In the genomic region with DNA sequence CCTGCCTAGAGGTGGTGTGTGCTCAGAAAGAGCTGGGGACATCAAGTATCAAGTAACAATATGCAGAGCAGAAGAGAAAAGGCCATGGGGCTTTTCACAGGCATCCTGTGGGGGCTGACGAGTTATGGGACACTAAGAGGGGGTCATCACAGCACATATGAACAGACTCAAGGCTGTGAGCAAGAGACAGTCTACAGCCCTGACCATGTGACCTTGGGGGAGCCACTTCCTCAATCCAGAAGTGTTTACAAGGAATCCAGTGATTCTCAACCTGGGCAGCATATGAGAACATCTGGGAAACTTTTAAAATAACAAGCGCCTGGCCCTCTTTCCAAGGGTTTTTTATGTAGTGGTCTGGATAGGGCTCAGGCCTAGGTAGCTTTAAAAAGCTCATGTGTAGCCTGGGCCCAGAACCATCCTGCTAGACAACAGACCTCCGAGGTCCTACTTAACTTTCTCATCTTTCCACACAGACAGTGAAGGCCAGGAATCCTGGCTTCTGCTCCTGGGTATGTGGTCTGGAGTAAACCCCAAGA, we compare ENCODE assay signal across 10 mouse cellular contexts.
DNase-seq lines count a peak whose midpoint lies in the region; ATAC-seq and TF ChIP-seq lines count a peak whose summit lies in the region.
"Had no signal": no experiment of that assay in that cellular context is flagged by ENCODE, and none has a peak within 500 bp of the region (broad histone marks: within the 10 kb centered on the region; RNA-seq: fewer than 3 reads in every experiment).

No protein-coding gene starts in this region.

- H3K9me3 ChIP-seq in kidney, postnatal 0 days (replicated peaks; ENCODE audit: low read length): no peaks in the 10 kb centered on the region
- H3K9me3 ChIP-seq in forebrain, embryonic 13.5 days (replicated peaks): no peaks in the 10 kb centered on the region
- no peaks in the 10 kb centered on the region for H3K9me3 ChIP-seq in limb, embryonic 12.5 days
- no peaks in the 10 kb centered on the region for H3K9me3 ChIP-seq in stomach, embryonic 14.5 days (ENCODE audit: control insufficient read depth, low read depth, low read length)

- no peaks in the 10 kb centered on the region for H3K27me3 ChIP-seq in kidney, postnatal 0 days (ENCODE audit: insufficient read depth, low read length)
- no peaks in the 10 kb centered on the region for H3K27me3 ChIP-seq in forebrain, embryonic 13.5 days
- peaks cover 57% of the 10 kb centered on the region for H3K27me3 ChIP-seq in limb, embryonic 12.5 days
- H3K27me3 ChIP-seq in stomach, embryonic 14.5 days (ENCODE audit: control insufficient read depth, insufficient read depth, low read length): no peaks in the 10 kb centered on the region

- no peak for TF ChIP-seq CTCF in kidney, postnatal 0 days (IDR thresholded peaks at IDR 0.05; ENCODE audit: low read depth)

- no peaks in the 10 kb centered on the region for H3K36me3 ChIP-seq in kidney, postnatal 0 days (ENCODE audit: insufficient read depth, low read length)
- H3K36me3 ChIP-seq in forebrain, embryonic 13.5 days (ENCODE audit: poor library complexity, severe bottlenecking): no peaks in the 10 kb centered on the region
- H3K36me3 ChIP-seq in limb, embryonic 12.5 days: no peaks in the 10 kb centered on the region
- H3K36me3 ChIP-seq in stomach, embryonic 14.5 days (ENCODE audit: control insufficient read depth, insufficient read depth, low read length): no peaks in the 10 kb centered on the region

- H3K4me3 ChIP-seq in kidney, postnatal 0 days (replicated peaks; ENCODE audit: low read depth, low read length): no peak overlapping the region
- no peak overlapping the region for H3K4me3 ChIP-seq in forebrain, embryonic 13.5 days
- H3K4me3 ChIP-seq in limb, embryonic 12.5 days (replicated peaks): no peak overlapping the region
- H3K4me3 ChIP-seq in stomach, embryonic 14.5 days (ENCODE audit: low read depth, low read length): no peak overlapping the region

- no peak overlapping the region for H3K4me2 ChIP-seq in kidney, postnatal 0 days (ENCODE audit: low read length)
- no peak overlapping the region for H3K4me2 ChIP-seq in forebrain, embryonic 13.5 days
- peak overlapping the region; percentile 38 for H3K4me2 ChIP-seq in limb, embryonic 12.5 days
- H3K4me2 ChIP-seq in stomach, embryonic 14.5 days (replicated peaks; ENCODE audit: low read depth, low read length): no peak overlapping the region

- ATAC-seq in kidney, postnatal 0 days (replicated peaks; ENCODE audit: low FRiP score, low read depth): 0 out of 2 replicates have a peak, but pooled peaks have one; percentile 41
- no peak for ATAC-seq in forebrain, embryonic 13.5 days
- ATAC-seq in limb, embryonic 12.5 days (ENCODE audit: insufficient number of reproducible peaks, insufficient read depth, low FRiP score, low TSS enrichment, low read depth): peak; percentile 71
- ATAC-seq in stomach, embryonic 14.5 days (ENCODE audit: insufficient number of reproducible peaks, insufficient read depth, low FRiP score, low read depth): peak; percentile 15; the same call in 1 of the 2 replicates

- H3K27ac ChIP-seq in kidney, postnatal 0 days: no peak overlapping the region; the same call in none of the 2 replicates
- H3K27ac ChIP-seq in forebrain, embryonic 13.5 days: peak overlapping the region; percentile 44; the same call in 1 of the 2 replicates
- peak overlapping the region; percentile 75 for H3K27ac ChIP-seq in limb, embryonic 12.5 days
- peak overlapping the region; percentile 76 for H3K27ac ChIP-seq in stomach, embryonic 14.5 days (ENCODE audit: low read length)

- H3K9ac ChIP-seq in kidney, postnatal 0 days (ENCODE audit: low read depth, low read length): no peak overlapping the region
- H3K9ac ChIP-seq in forebrain, embryonic 13.5 days: no peak overlapping the region
- H3K9ac ChIP-seq in limb, embryonic 12.5 days (replicated peaks): no peak overlapping the region
- no peak overlapping the region for H3K9ac ChIP-seq in stomach, embryonic 14.5 days (replicated peaks; ENCODE audit: low read depth, low read length)

- WGBS in kidney, postnatal 0 days: 54% methylated on average over 3 of the region's 3 CpGs
- WGBS in forebrain, embryonic 13.5 days: 80% methylated on average over 3 of the region's 3 CpGs
- 20% methylated on average over 3 of the region's 3 CpGs for WGBS in limb, embryonic 12.5 days
- WGBS in stomach, embryonic 14.5 days: 38% methylated on average over 3 of the region's 3 CpGs

- peak; percentile 24 for DNase-seq in kidney, postnatal 0 days (ENCODE audit: low spot score)
- DNase-seq in kidney, postnatal 4 days: no peak
- DNase-seq in right cerebral cortex, postnatal 10 days (ENCODE audit: low spot score in 2 of 2): no peak
- DNase-seq in cerebellum, postnatal 14 days: no peak
- DNase-seq: kidney, adult 8-10 months; left cerebral cortex, postnatal 4 days; right cerebral cortex, postnatal 25 days had no signal

- H3K4me1 ChIP-seq in kidney, postnatal 0 days (replicated peaks; ENCODE audit: insufficient read depth, low read length): peaks cover 4% of the 10 kb centered on the region; the same call in 1 of the 2 replicates
- peaks cover 61% of the 10 kb centered on the region for H3K4me1 ChIP-seq in forebrain, embryonic 13.5 days
- H3K4me1 ChIP-seq in limb, embryonic 12.5 days (replicated peaks): peaks cover 59% of the 10 kb centered on the region
- H3K4me1 ChIP-seq in stomach, embryonic 14.5 days (ENCODE audit: control insufficient read depth, insufficient read depth, low read length): peaks cover 46% of the 10 kb centered on the region
